ENCODE assay signal across 7 mouse cellular contexts in the genomic region with DNA sequence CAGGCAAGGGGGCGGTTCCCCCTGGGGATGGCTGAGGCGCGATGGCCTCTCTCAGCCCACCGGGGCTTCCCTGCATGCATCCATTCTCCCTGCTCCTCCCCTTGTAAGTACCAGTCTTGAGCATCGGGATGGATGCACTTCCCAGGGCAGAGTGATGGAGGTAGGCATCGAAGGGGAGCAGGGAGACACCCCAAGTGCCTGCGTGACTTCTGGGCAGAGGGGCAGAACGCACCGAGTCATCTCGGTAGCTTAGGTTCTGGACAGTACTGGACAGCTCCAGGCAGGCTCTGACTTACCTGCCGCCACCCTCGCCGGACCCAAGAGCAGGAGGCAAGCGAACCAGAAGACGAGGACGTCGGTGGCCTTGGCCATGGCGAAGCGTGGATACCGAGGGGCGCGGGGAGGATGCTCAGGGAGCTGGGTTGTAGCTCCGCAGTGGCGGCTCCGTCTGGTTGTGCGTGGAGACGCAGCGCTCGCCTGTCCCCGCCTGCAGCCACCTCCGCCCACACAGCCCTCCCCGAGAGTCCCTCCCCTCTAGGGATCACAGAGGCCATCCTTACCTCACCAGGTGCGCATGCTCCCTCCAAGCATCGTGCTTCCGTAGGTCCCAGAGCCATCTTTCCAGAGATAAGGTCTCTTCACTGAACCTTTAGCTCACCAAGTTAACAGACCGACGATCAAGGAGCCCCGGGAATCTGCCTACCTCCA. TPM values are rescaled to one million over a fixed set of nuclear protein-coding genes. Genes with fewer than 3 reads are reported as not detected.
DNase-seq lines count a peak whose midpoint lies in the region; ATAC-seq lines count a peak whose summit lies in the region.

TSS of gene Tmem130 (minus strand) at position 658 of the 708 bp plus-strand sequence.

- H3K36me3 ChIP-seq in forebrain, embryonic 12.5 days (replicated peaks) = no peaks in the 10 kb centered on the region

- H3K9me3 ChIP-seq in forebrain, embryonic 12.5 days = no peaks in the 10 kb centered on the region

- 2% methylated on average over 37 of the region's 38 CpGs for WGBS in forebrain, embryonic 12.5 days

- H3K27me3 ChIP-seq in forebrain, embryonic 12.5 days = peaks cover 24% of the 10 kb centered on the region

- peak within 1 kb of the TSS; percentile 52 for H3K9ac ChIP-seq in forebrain, embryonic 12.5 days

- H3K4me2 ChIP-seq in forebrain, embryonic 12.5 days = peak within 1 kb of the TSS; percentile 60

- peak; percentile 78 for ATAC-seq in forebrain, embryonic 12.5 days (ENCODE audit: low FRiP score)

- H3K4me3 ChIP-seq in forebrain, embryonic 12.5 days (replicated peaks) = peak within 1 kb of the TSS; percentile 42

- peak within 1 kb of the TSS; percentile 65 for H3K27ac ChIP-seq in forebrain, embryonic 12.5 days

- H3K4me1 ChIP-seq in forebrain, embryonic 12.5 days = peaks cover 22% of the 10 kb centered on the region

- peak; percentile 56 to 68 for DNase-seq in adrenal gland, adult (ENCODE audit: inconsistent age in 2 of 2, low spot score in 1 of 2)
- peak; percentile 98 for DNase-seq in brain, adult 2 months (ENCODE audit: low read depth, low spot score)
- peak; percentile 25 for DNase-seq in kidney, postnatal 10 days
- DNase-seq in liver = peak; percentile 32
- DNase-seq in right cerebral cortex, adult 18-20 months = peak; percentile 91
- no peak for DNase-seq in gastrocnemius, postnatal 25 days

RNA-seq across cellular contexts. Expression of gene Tmem130, which starts in this region (rescaled TPM):
- 48.1 and 56.0 TPM in 2 replicates for polyA plus RNA-seq in forebrain, embryonic 12.5 days (2016; fragmentation: Nextera tagmentation; extraction: Ambion mirVana)
- not detected for total RNA-seq in gastrocnemius, postnatal 25 days (2021)
